8 mouse cellular contexts compared by ENCODE assay signal in the genomic region with DNA sequence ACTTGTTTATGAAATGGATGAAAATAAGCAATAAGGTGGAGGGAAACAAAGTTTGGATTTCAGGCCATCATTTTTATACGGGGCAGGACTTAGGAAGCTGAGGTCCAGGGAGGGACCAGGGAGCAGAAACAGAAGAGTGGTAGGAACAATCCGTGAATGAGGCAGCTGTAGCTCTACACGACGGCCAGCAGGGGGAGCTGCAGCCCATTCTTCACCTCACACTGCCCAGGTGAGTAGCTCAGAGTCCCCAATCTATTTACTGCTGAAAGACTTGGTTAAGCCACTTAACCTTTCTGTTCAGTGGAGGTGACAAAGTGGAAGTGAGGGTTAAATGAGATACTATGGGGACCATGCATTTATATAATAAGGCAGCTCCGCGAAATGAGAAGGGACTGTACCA.
A peak's percentile ranks its signal among the peaks of the same experiment; 100 is the strongest.
DNase-seq lines count a peak whose midpoint lies in the region; ATAC-seq and TF ChIP-seq lines count a peak whose summit lies in the region.

No protein-coding gene starts in this region.

- no peaks in the 10 kb centered on the region for H3K9me3 ChIP-seq in MEL (replicated peaks; ENCODE audit: insufficient read depth, low read length)
- no peaks in the 10 kb centered on the region for H3K9me3 ChIP-seq in embryonic facial prominence, embryonic 14.5 days (ENCODE audit: control insufficient read depth, low read length)

- H3K27ac ChIP-seq in MEL (ENCODE audit: control insufficient read depth, low read depth, low read length): no peak overlapping the region
- H3K27ac ChIP-seq in bone marrow, adult 2 months (ENCODE audit: control insufficient read depth, insufficient read depth, low read depth, low read length, poor library complexity): no peak overlapping the region
- H3K27ac ChIP-seq in embryonic facial prominence, embryonic 14.5 days (replicated peaks; ENCODE audit: low read depth, low read length): no peak overlapping the region
- H3K27ac ChIP-seq in layer of hippocampus, adult 2 months: no peak overlapping the region

- TF ChIP-seq RAD21 in MEL (IDR thresholded peaks at IDR 0.05; ENCODE audit: low read depth, low read length): peak; percentile 55

- H3K4me2 ChIP-seq in embryonic facial prominence, embryonic 14.5 days (ENCODE audit: low read depth, low read length): no peak overlapping the region

- DNase-seq in MEL (ENCODE audit: low read depth, low spot score): peak; percentile 39
- DNase-seq in embryonic facial prominence, embryonic 14.5 days (ENCODE audit: low spot score): peak; percentile 30
- DNase-seq in heart, postnatal 36 days: peak; percentile 73 to 79
- DNase-seq in layer of hippocampus, adult 2 months (ENCODE audit: low spot score in 2 of 2): peak; percentile 26 to 76
- peak; percentile 51 for DNase-seq in lung, postnatal 25 days (ENCODE audit: low spot score)
- DNase-seq in right cerebral cortex, postnatal 25 days: peak; percentile 40
- DNase-seq in yolk sac, embryonic 10.5 days (ENCODE audit: low spot score): peak; percentile 12

- H3K9ac ChIP-seq in MEL (ENCODE audit: control insufficient read depth, low read depth, low read length, poor library complexity, severe bottlenecking): no peak overlapping the region
- no peak overlapping the region for H3K9ac ChIP-seq in embryonic facial prominence, embryonic 14.5 days (ENCODE audit: low read depth, low read length)

- no peak overlapping the region for H3K4me3 ChIP-seq in MEL (ENCODE audit: control insufficient read depth in 1 of 2, insufficient read depth in 1 of 2, low read depth in 2 of 2, low read length in 2 of 2)
- no peak overlapping the region for H3K4me3 ChIP-seq in bone marrow, adult 2 months (replicated peaks; ENCODE audit: control insufficient read depth, low read depth, low read length)
- H3K4me3 ChIP-seq in embryonic facial prominence, embryonic 14.5 days (ENCODE audit: low read depth, low read length): no peak overlapping the region
- H3K4me3 ChIP-seq in layer of hippocampus, adult 2 months: no peak overlapping the region

- H3K36me3 ChIP-seq in MEL (ENCODE audit: control insufficient read depth in 1 of 2, insufficient read depth in 2 of 2, low read length in 2 of 2): no peaks in the 10 kb centered on the region
- H3K36me3 ChIP-seq in embryonic facial prominence, embryonic 14.5 days (ENCODE audit: control insufficient read depth, insufficient read depth, low read length): no peaks in the 10 kb centered on the region

- intact Hi-C loops in heart, postnatal 36 days (cut with DNase I): loop anchor here (1.0 kb wide), 1 partner anchor 636 kb away; no protein-coding TSS in a partner anchor

- WGBS in bone marrow, adult 2 months: 26% methylated on average over 6 of the region's 6 CpGs
- 32% methylated on average over 6 of the region's 6 CpGs for WGBS in embryonic facial prominence, embryonic 14.5 days

- H3K27me3 ChIP-seq in MEL (ENCODE audit: control insufficient read depth in 1 of 2, insufficient read depth in 2 of 2, low read length in 2 of 2): no peaks in the 10 kb centered on the region
- H3K27me3 ChIP-seq in embryonic facial prominence, embryonic 14.5 days (replicated peaks; ENCODE audit: control insufficient read depth, insufficient read depth, low read length): no peaks in the 10 kb centered on the region

- peak; percentile 68 to 87 (median 69) for TF ChIP-seq CTCF in MEL (IDR thresholded peaks at IDR 0.05 in 2 of 3, conservative IDR thresholded peaks at IDR 0.05 in 1 of 3; ENCODE audit: control insufficient read depth in 1 of 3, insufficient read depth in 1 of 3, low read depth in 2 of 3, low read length in 3 of 3, poor library complexity in 1 of 3, severe bottlenecking in 1 of 3)
- peak; percentile 89 for TF ChIP-seq CTCF in bone marrow, adult 2 months (IDR thresholded peaks at IDR 0.05; ENCODE audit: control insufficient read depth, insufficient read depth, low read length)
- TF ChIP-seq CTCF in layer of hippocampus, adult 2 months (conservative IDR thresholded peaks at IDR 0.05): peak; percentile 99

- ATAC-seq in embryonic facial prominence, embryonic 14.5 days (ENCODE audit: low read depth): peak; percentile 75

- TF ChIP-seq EP300 in MEL (IDR thresholded peaks at IDR 0.05; ENCODE audit: low read depth in 1 of 2, low read length in 2 of 2): no peak

- no peak for TF ChIP-seq POLR2A in MEL (IDR thresholded peaks at IDR 0.05; ENCODE audit: control insufficient read depth in 1 of 2, insufficient read depth in 1 of 2, low read depth in 1 of 2, low read length in 2 of 2, poor library complexity in 1 of 2)
- TF ChIP-seq POLR2A in bone marrow, adult 2 months (IDR thresholded peaks at IDR 0.05; ENCODE audit: borderline replicate concordance, control insufficient read depth, low read depth, low read length): no peak

- H3K4me1 ChIP-seq in MEL (ENCODE audit: control insufficient read depth in 1 of 2, insufficient read depth in 2 of 2, low read length in 2 of 2): no peaks in the 10 kb centered on the region
- no peaks in the 10 kb centered on the region for H3K4me1 ChIP-seq in bone marrow, adult 2 months (ENCODE audit: control insufficient read depth, insufficient read depth, low read length)
- no peaks in the 10 kb centered on the region for H3K4me1 ChIP-seq in embryonic facial prominence, embryonic 14.5 days (ENCODE audit: control insufficient read depth, insufficient read depth, low read length)

- H3K79me2 ChIP-seq in MEL (ENCODE audit: control insufficient read depth, insufficient read depth, low read length, poor library complexity): no peaks in the 10 kb centered on the region

TF ChIP-seq in MEL, 35 proteins besides CTCF, POLR2A, EP300 and RAD21:
- TF ChIP-seq MYB (IDR thresholded peaks at IDR 0.05; ENCODE audit: low read depth, low read length) (no peak), MAFK (IDR thresholded peaks at IDR 0.05; ENCODE audit: borderline replicate concordance, low read depth, low read length) (no peak), MAZ (IDR thresholded peaks at IDR 0.05; ENCODE audit: low read depth, low read length) (no peak), ZC3H11A (IDR thresholded peaks at IDR 0.05; ENCODE audit: low read depth, low read length) (peak; percentile 37; the same call in 1 of the 2 replicates), USF1 (IDR thresholded peaks at IDR 0.05; ENCODE audit: low read depth, low read length) (no peak), SMC3 (IDR thresholded peaks at IDR 0.05; ENCODE audit: low read depth, low read length) (peak; percentile 64), MEF2A (IDR thresholded peaks at IDR 0.05; ENCODE audit: extremely low read depth, insufficient replicate concordance, low read depth, low read length, poor library complexity, severe bottlenecking) (no peak), TAL1 (IDR thresholded peaks at IDR 0.05; ENCODE audit: low read length) (no peak)

Comparison
In these comparisons a context has a peak if more than half of its experiments do, and no peak if none do; other contexts are left out.
1. DNase-seq: peak in every context shown above with its lines; median percentile 76 in heart, postnatal 36 days; 51 in layer of hippocampus, adult 2 months; 51 in lung, postnatal 25 days; 40 in right cerebral cortex, postnatal 25 days; 39 in MEL; 30 in embryonic facial prominence, embryonic 14.5 days; 12 in yolk sac, embryonic 10.5 days.